Mouse (Mus musculus) cerebellum, adult 2 months (tissue): ENCODE data around the gene Tmem37.

Experiments
- CTCF ChIP-seq: fragments of 200-500 bp; IDR thresholded peaks from 2 replicates; pipeline ENCODE4 v1.5.1; 2011; ENCODE audit warnings: low read depth, mild to moderate bottlenecking, control low read depth, low read length, moderate library complexity, borderline replicate concordance; ENCODE audit not compliant: insufficient read depth
- POLR2A ChIP-seq: fragments of 200-500 bp; IDR thresholded peaks from 2 replicates; pipeline ENCODE4 v1.6.1; 2011; ENCODE audit warnings: low read length, control low read depth, borderline replicate concordance; ENCODE audit not compliant: insufficient read depth

- no peak for TF ChIP-seq POLR2A
- TF ChIP-seq CTCF: no peak
These were observed 18.4 kb downstream of the Tmem37 start for GRCm38 (mm10) chr1:120055475-120055874.
